Mouse (Mus musculus) MEL (cell line): ENCODE results near the gene Fcer1g. TPM values are rescaled to one million over a fixed set of nuclear protein-coding genes. Genes with fewer than 3 reads are reported as not detected.
A peak's percentile ranks its signal among the peaks of the same experiment; 100 is the strongest.

Source experiments
- DNase-seq: peaks from one replicate; pipeline ENCODE4 v3.0.0; 2011; ENCODE audit warnings: low read depth, low spot score
- H3K27ac ChIP-seq: 2 replicates; pipeline ENCODE4 v1.5.1; 2012; ENCODE audit warnings: low read depth, mild to moderate bottlenecking, control low read depth, low read length, moderate library complexity; ENCODE audit not compliant: control insufficient read depth
- H3K27me3 ChIP-seq, 2 experiments: fragments of 150-350 bp in 1 of 2; sonication (generic) in 1 of 2; 2 replicates each; pipeline ENCODE4 v1.6.1; 2012; ENCODE audit warnings: low read length in 2 of 2, mild to moderate bottlenecking in 2 of 2, improper control_type of control experiment in 1 of 2, moderate library complexity in 1 of 2; ENCODE audit not compliant: insufficient read depth in 2 of 2, control insufficient read depth in 1 of 2
- H3K36me3 ChIP-seq, 2 experiments: 2 replicates each; pipeline ENCODE4 v1.6.1; 2012 to 2014; ENCODE audit warnings: low read length in 2 of 2, improper control_type of control experiment in 1 of 2, inconsistent platforms in 1 of 2, mild to moderate bottlenecking in 1 of 2; ENCODE audit not compliant: insufficient read depth in 2 of 2, control insufficient read depth in 1 of 2
- H3K4me1 ChIP-seq, 2 experiments: fragments of 150-350 bp in 1 of 2; sonication (generic) in 1 of 2; 2 replicates each; pipeline ENCODE4 v1.6.1; 2012; ENCODE audit warnings: low read length in 2 of 2, improper control_type of control experiment in 1 of 2, mild to moderate bottlenecking in 1 of 2; ENCODE audit not compliant: insufficient read depth in 2 of 2, control insufficient read depth in 1 of 2
- H3K4me3 ChIP-seq, 2 experiments: fragments of 150-350 bp in 1 of 2; sonication (generic) in 1 of 2; 2 replicates each; pipeline ENCODE4 v1.5.1; 2012; ENCODE audit warnings: low read depth in 2 of 2, low read length in 2 of 2, mild to moderate bottlenecking in 2 of 2, moderate library complexity in 2 of 2, control low read depth in 1 of 2, improper control_type of control experiment in 1 of 2; ENCODE audit not compliant: control insufficient read depth in 1 of 2, insufficient read depth in 1 of 2
- H3K79me2 ChIP-seq: 2 replicates; pipeline ENCODE4 v1.6.1; 2012; ENCODE audit warnings: mild to moderate bottlenecking, low read length, moderate library complexity; ENCODE audit not compliant: control insufficient read depth, poor library complexity, insufficient read depth
- H3K9ac ChIP-seq: 2 replicates; pipeline ENCODE4 v1.6.1; 2012; ENCODE audit warnings: low read depth, mild to moderate bottlenecking, control low read depth, low read length, moderate library complexity; ENCODE audit not compliant: control insufficient read depth, poor library complexity, severe bottlenecking
- H3K9me3 ChIP-seq: fragments of 150-350 bp; sonication (generic); replicated peaks from 2 replicates; pipeline ENCODE4 v1.6.1; 2012; ENCODE audit warnings: mild to moderate bottlenecking, low read length, improper control_type of control experiment, moderate library complexity; ENCODE audit not compliant: insufficient read depth
- BHLHE40 ChIP-seq: IDR thresholded peaks from 2 replicates; pipeline ENCODE4 v1.6.1; 2012; ENCODE audit warnings: low read depth, mild to moderate bottlenecking, inconsistent platforms, low read length, improper control_type of control experiment, borderline replicate concordance
- CTCF ChIP-seq, 3 experiments: IDR thresholded peaks in 2 of 3; conservative IDR thresholded peaks in 1 of 3; 2 replicates each; pipeline ENCODE4 v1.5.1; 2011 to 2012; ENCODE audit warnings: low read length in 3 of 3, low read depth in 2 of 3, mild to moderate bottlenecking in 2 of 3, improper control_type of control experiment in 1 of 3, inconsistent platforms in 1 of 3, mixed read lengths in 1 of 3, moderate library complexity in 1 of 3; ENCODE audit not compliant: control insufficient read depth in 1 of 3, insufficient read depth in 1 of 3, poor library complexity in 1 of 3, severe bottlenecking in 1 of 3
- GABPA ChIP-seq: IDR thresholded peaks from 2 replicates; pipeline ENCODE4 v1.6.1; 2012; ENCODE audit warnings: low read depth, mild to moderate bottlenecking, inconsistent platforms, low read length, improper control_type of control experiment, moderate library complexity
- GATA1 ChIP-seq: IDR thresholded peaks from 2 replicates; pipeline ENCODE4 v1.6.1; 2011; ENCODE audit warnings: low read depth, low read length, improper control_type of control experiment
- HCFC1 ChIP-seq: IDR thresholded peaks from 2 replicates; pipeline ENCODE4 v1.6.1; 2012; ENCODE audit warnings: low read depth, mild to moderate bottlenecking, inconsistent platforms, low read length, improper control_type of control experiment, moderate library complexity
- KAT2A ChIP-seq: conservative IDR thresholded peaks from 2 replicates; pipeline ENCODE4 v1.6.1; 2012; ENCODE audit warnings: low read depth, low read length, improper control_type of control experiment, inconsistent platforms
- MAFK ChIP-seq: IDR thresholded peaks from 2 replicates; pipeline ENCODE4 v1.6.1; 2011; ENCODE audit warnings: low read depth, mild to moderate bottlenecking, low read length, improper control_type of control experiment, borderline replicate concordance
- MAZ ChIP-seq: IDR thresholded peaks from 2 replicates; pipeline ENCODE4 v1.6.1; 2012; ENCODE audit warnings: low read depth, mild to moderate bottlenecking, inconsistent platforms, low read length, improper control_type of control experiment
- NELFE ChIP-seq: IDR thresholded peaks from 2 replicates; pipeline ENCODE4 v1.6.1; 2011; ENCODE audit warnings: low read depth, low read length, improper control_type of control experiment
- POLR2AphosphoS5 ChIP-seq: IDR thresholded peaks from 2 replicates; pipeline ENCODE4 v1.6.1; 2012; ENCODE audit warnings: low read depth, borderline replicate concordance, mild to moderate bottlenecking, inconsistent platforms, low read length, moderate library complexity, mixed read lengths
- RAD21 ChIP-seq: IDR thresholded peaks from 2 replicates; pipeline ENCODE4 v1.6.1; 2011; ENCODE audit warnings: mild to moderate bottlenecking, low read depth, low read length, improper control_type of control experiment
- SMC3 ChIP-seq: IDR thresholded peaks from 2 replicates; pipeline ENCODE4 v1.6.1; 2011; ENCODE audit warnings: low read depth, low read length, improper control_type of control experiment
- USF1 ChIP-seq: IDR thresholded peaks from 2 replicates; pipeline ENCODE4 v1.6.1; 2014; ENCODE audit warnings: low read depth, mild to moderate bottlenecking, inconsistent platforms, low read length, improper control_type of control experiment, moderate library complexity
- ZMIZ1 ChIP-seq: IDR thresholded peaks from 2 replicates; pipeline ENCODE4 v1.6.1; 2012; ENCODE audit warnings: low read depth, mild to moderate bottlenecking, inconsistent platforms, low read length, improper control_type of control experiment, moderate library complexity
- polyA plus RNA-seq, 2 experiments: library from polyadenylated mRNA; stranded (reverse) in 1 of 2; unstranded in 1 of 2; fragments of >175 nt in 1 of 2; fragments of >200 nt in 1 of 2; gene quantifications; 2 replicates each; pipeline versions ENCODE4 v1.2.1 to v1.2.4; 2012; ENCODE audit warnings: low replicate concordance in 2 of 2, low read depth in 1 of 2; ENCODE audit not compliant: insufficient read length in 2 of 2, insufficient read depth in 1 of 2, missing spikeins in 1 of 2
- total RNA-seq: library from RNA; depleted of rRNA; stranded (reverse); fragments of 300-350 nt; gene quantifications from 2 replicates; pipeline ENCODE4 v1.2.3, GENCODE M21; 2012

Gene Fcer1g
- total and polyA plus RNA-seq, 3 experiments, result 0.62 to 1.1 TPM; not detected in 1

DNA sequence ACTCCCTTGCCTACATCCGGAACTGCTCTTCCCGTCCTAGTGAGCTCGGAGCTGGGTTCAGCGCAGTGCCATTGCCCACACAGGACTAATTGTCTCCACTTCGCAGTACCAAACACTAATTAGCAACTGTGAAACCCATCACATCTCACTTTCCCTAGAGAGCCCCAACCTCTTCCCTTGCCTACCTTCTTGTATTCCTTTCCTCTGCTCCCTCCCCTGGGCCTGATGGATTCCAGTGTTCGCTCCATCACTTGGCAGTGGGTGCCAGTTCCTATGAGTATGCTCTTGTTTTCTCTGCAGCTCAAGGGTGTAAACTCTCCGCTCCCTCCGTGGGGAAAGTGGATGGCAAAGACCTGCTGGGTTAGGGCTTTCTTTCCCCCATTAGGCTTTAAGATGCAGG, 48.5 kb downstream of the Fcer1g start:
- H3K4me3 ChIP-seq, result no peak overlapping the region
- peaks cover 0 to 9% of the 10 kb centered on the region in 2 experiments; a peak in 2 of 4 replicates for H3K4me1 ChIP-seq
- TF ChIP-seq KAT2A (no peak), USF1 (no peak), SMC3 (no peak), CTCF (IDR thresholded peaks at IDR 0.05 in 2 of 3, conservative IDR thresholded peaks at IDR 0.05 in 1 of 3; ENCODE audit: control insufficient read depth in 1 of 3, insufficient read depth in 1 of 3, low read depth in 2 of 3, low read length in 3 of 3, poor library complexity in 1 of 3, severe bottlenecking in 1 of 3) (no peak), GATA1 (no peak), MAFK (no peak), GABPA (no peak)
- no peak overlapping the region for H3K9ac ChIP-seq
- no peak for DNase-seq
- no peaks in the 10 kb centered on the region for H3K79me2 ChIP-seq
- H3K9me3 ChIP-seq, result no peaks in the 10 kb centered on the region
- no peak overlapping the region for H3K27ac ChIP-seq
- no peaks in the 10 kb centered on the region for H3K27me3 ChIP-seq
- H3K36me3 ChIP-seq, result peaks cover 0 to 5% of the 10 kb centered on the region in 2 experiments; a peak in 2 of 4 replicates

GRCm38 (mm10) chr1:171184314-171184713, 49.9 kb downstream of the Fcer1g start:
- H3K27ac ChIP-seq, result no peak overlapping the region
- no peaks in the 10 kb centered on the region for H3K9me3 ChIP-seq
- peaks cover 0 to 5% of the 10 kb centered on the region in 2 experiments; a peak in 2 of 4 replicates for H3K36me3 ChIP-seq
- H3K9ac ChIP-seq, result peak overlapping the region; percentile 12; the same call in 1 of the 2 replicates
- TF ChIP-seq POLR2AphosphoS5, result no peak
- no peak for TF ChIP-seq BHLHE40
- no peak for TF ChIP-seq MAZ
- TF ChIP-seq ZMIZ1, result no peak
- peak; percentile 50 for TF ChIP-seq SMC3
- TF ChIP-seq CTCF (IDR thresholded peaks at IDR 0.05 in 2 of 3, conservative IDR thresholded peaks at IDR 0.05 in 1 of 3; ENCODE audit: control insufficient read depth in 1 of 3, insufficient read depth in 1 of 3, low read depth in 2 of 3, low read length in 3 of 3, poor library complexity in 1 of 3, severe bottlenecking in 1 of 3), result peak; percentile 31 to 53 (median 37)
- TF ChIP-seq NELFE, result no peak
- TF ChIP-seq HCFC1, result no peak
- TF ChIP-seq USF1, result peak; percentile 10; the same call in 1 of the 2 replicates
- TF ChIP-seq RAD21, result peak; percentile 19
- 0 out of 2 replicates have a peak, but pooled peaks have one; percentile 11 for TF ChIP-seq GATA1
- no peak overlapping the region for H3K4me3 ChIP-seq
- peak; percentile 71 for DNase-seq
- H3K27me3 ChIP-seq, result no peaks in the 10 kb centered on the region
- no peaks in the 10 kb centered on the region for H3K79me2 ChIP-seq
- H3K4me1 ChIP-seq, result peaks cover 0 to 9% of the 10 kb centered on the region in 2 experiments; a peak in 2 of 4 replicates
